Mouse (Mus musculus): Measurements from ENCODE around the gene Cyp2d11. TPM values are rescaled to one million over a fixed set of nuclear protein-coding genes. Genes with fewer than 3 reads are reported as not detected.

Cyp2d11 gene
- polyA plus RNA-seq, 1 experiment, result not detected

- no peak for TF ChIP-seq POLR2A (IDR thresholded peaks at IDR 0.05; ENCODE audit: borderline replicate concordance, control insufficient read depth, low read depth, low read length)
- TF ChIP-seq CTCF (IDR thresholded peaks at IDR 0.05; ENCODE audit: control insufficient read depth, insufficient read depth, low read length), result no peak
Measured at GRCm38 (mm10) chr15:82418616-82419015, 24.8 kb upstream of the Cyp2d11 start.

GRCm38 (mm10) chr15:82416797-82417789, 23.3 kb upstream of the Cyp2d11 start:
- TF ChIP-seq CTCF (IDR thresholded peaks at IDR 0.05; ENCODE audit: control insufficient read depth, insufficient read depth, low read length) (peak; percentile 86), POLR2A (IDR thresholded peaks at IDR 0.05; ENCODE audit: borderline replicate concordance, control insufficient read depth, low read depth, low read length) (no peak)
- WGBS, result 39% methylated on average over 16 of the region's 16 CpGs
- Histone ChIP-seq H3K4me3 (replicated peaks; ENCODE audit: control insufficient read depth, low read depth, low read length) (no peak overlapping the region), H3K4me1 (ENCODE audit: control insufficient read depth, insufficient read depth, low read length) (no peaks in the 10 kb centered on the region), H3K27ac (ENCODE audit: control insufficient read depth, insufficient read depth, low read depth, low read length, poor library complexity) (no peak overlapping the region; the same call in 1 of the 2 replicates)

More at GRCm38 (mm10) chr15:82418616-82419015, 24.8 kb upstream of the Cyp2d11 start:
- Histone ChIP-seq H3K4me1 (ENCODE audit: control insufficient read depth, insufficient read depth, low read length) (no peaks in the 10 kb centered on the region), H3K27ac (ENCODE audit: control insufficient read depth, insufficient read depth, low read depth, low read length, poor library complexity) (no peak overlapping the region), H3K4me3 (replicated peaks; ENCODE audit: control insufficient read depth, low read depth, low read length) (no peak overlapping the region)
- 82% methylated on average over 1 of the region's 1 CpGs for WGBS

GRCm38 (mm10) chr15:82407536-82407935, 13.7 kb upstream of the Cyp2d11 start:
- Histone ChIP-seq H3K4me1 (ENCODE audit: control insufficient read depth, insufficient read depth, low read length) (no peaks in the 10 kb centered on the region; the same call in 1 of the 2 replicates), H3K4me3 (replicated peaks; ENCODE audit: control insufficient read depth, low read depth, low read length) (no peak overlapping the region), H3K27ac (ENCODE audit: control insufficient read depth, insufficient read depth, low read depth, low read length, poor library complexity) (no peak overlapping the region)
- TF ChIP-seq CTCF (IDR thresholded peaks at IDR 0.05; ENCODE audit: control insufficient read depth, insufficient read depth, low read length) (no peak), POLR2A (IDR thresholded peaks at IDR 0.05; ENCODE audit: borderline replicate concordance, control insufficient read depth, low read depth, low read length) (no peak)
- 64% methylated on average over 4 of the region's 4 CpGs for WGBS

GRCm38 (mm10) chr15:82406981-82407380, 13.2 kb upstream of the Cyp2d11 start, which contains the start of gene Cyp2d10:
Gene Cyp2d10, minus strand, starts transcription at chr15:82407195.
- no peak within 1 kb of the TSS for H3K4me3 ChIP-seq (replicated peaks; ENCODE audit: control insufficient read depth, low read depth, low read length)
- no peak within 1 kb of the TSS for H3K27ac ChIP-seq (ENCODE audit: control insufficient read depth, insufficient read depth, low read depth, low read length, poor library complexity)
- no peak for TF ChIP-seq POLR2A (IDR thresholded peaks at IDR 0.05; ENCODE audit: borderline replicate concordance, control insufficient read depth, low read depth, low read length)
- TF ChIP-seq CTCF (IDR thresholded peaks at IDR 0.05; ENCODE audit: control insufficient read depth, insufficient read depth, low read length), result no peak
- H3K4me1 ChIP-seq (ENCODE audit: control insufficient read depth, insufficient read depth, low read length), result no peaks in the 10 kb centered on the region; the same call in 1 of the 2 replicates
- WGBS, result 83% methylated on average over 6 of the region's 6 CpGs

- WGBS, result 76% methylated on average over 3 of the region's 3 CpGs
- TF ChIP-seq POLR2A (IDR thresholded peaks at IDR 0.05; ENCODE audit: borderline replicate concordance, control insufficient read depth, low read depth, low read length) (no peak), CTCF (IDR thresholded peaks at IDR 0.05; ENCODE audit: control insufficient read depth, insufficient read depth, low read length) (no peak)
- H3K4me3 ChIP-seq (replicated peaks; ENCODE audit: control insufficient read depth, low read depth, low read length), result no peak overlapping the region
Measured at GRCm38 (mm10) chr15:82404163-82404562, 10.3 kb upstream of the Cyp2d11 start.

GRCm38 (mm10) chr15:82403606-82404005, 9.8 kb upstream of the Cyp2d11 start:
- Histone ChIP-seq H3K4me1 (ENCODE audit: control insufficient read depth, insufficient read depth, low read length) (no peaks in the 10 kb centered on the region; the same call in 1 of the 2 replicates), H3K27ac (ENCODE audit: control insufficient read depth, insufficient read depth, low read depth, low read length, poor library complexity) (no peak overlapping the region), H3K4me3 (replicated peaks; ENCODE audit: control insufficient read depth, low read depth, low read length) (no peak overlapping the region)
- no peak for TF ChIP-seq CTCF (IDR thresholded peaks at IDR 0.05; ENCODE audit: control insufficient read depth, insufficient read depth, low read length)
- no peak for TF ChIP-seq POLR2A (IDR thresholded peaks at IDR 0.05; ENCODE audit: borderline replicate concordance, control insufficient read depth, low read depth, low read length)
- WGBS, result 84% methylated on average over 9 of the region's 9 CpGs

More at GRCm38 (mm10) chr15:82404163-82404562, 10.3 kb upstream of the Cyp2d11 start:
- Histone ChIP-seq H3K4me1 (ENCODE audit: control insufficient read depth, insufficient read depth, low read length) (no peaks in the 10 kb centered on the region; the same call in 1 of the 2 replicates), H3K27ac (ENCODE audit: control insufficient read depth, insufficient read depth, low read depth, low read length, poor library complexity) (no peak overlapping the region)

- no peaks in the 10 kb centered on the region; the same call in 1 of the 2 replicates for H3K4me1 ChIP-seq (ENCODE audit: control insufficient read depth, insufficient read depth, low read length)
- 76% methylated on average over 6 of the region's 6 CpGs for WGBS
- H3K4me3 ChIP-seq (replicated peaks; ENCODE audit: control insufficient read depth, low read depth, low read length), result no peak overlapping the region
- TF ChIP-seq CTCF (IDR thresholded peaks at IDR 0.05; ENCODE audit: control insufficient read depth, insufficient read depth, low read length) (no peak), POLR2A (IDR thresholded peaks at IDR 0.05; ENCODE audit: borderline replicate concordance, control insufficient read depth, low read depth, low read length) (no peak)
- H3K27ac ChIP-seq (ENCODE audit: control insufficient read depth, insufficient read depth, low read depth, low read length, poor library complexity), result no peak overlapping the region
Measured at GRCm38 (mm10) chr15:82402741-82403140, 8.9 kb upstream of the Cyp2d11 start.

GRCm38 (mm10) chr15:82402106-82402505, 8.3 kb upstream of the Cyp2d11 start:
- H3K4me3 ChIP-seq (replicated peaks; ENCODE audit: control insufficient read depth, low read depth, low read length), result no peak overlapping the region
- no peak overlapping the region for H3K27ac ChIP-seq (ENCODE audit: control insufficient read depth, insufficient read depth, low read depth, low read length, poor library complexity)
- no peak for TF ChIP-seq POLR2A (IDR thresholded peaks at IDR 0.05; ENCODE audit: borderline replicate concordance, control insufficient read depth, low read depth, low read length)
- TF ChIP-seq CTCF (IDR thresholded peaks at IDR 0.05; ENCODE audit: control insufficient read depth, insufficient read depth, low read length), result no peak
- no peaks in the 10 kb centered on the region; the same call in 1 of the 2 replicates for H3K4me1 ChIP-seq (ENCODE audit: control insufficient read depth, insufficient read depth, low read length)

All from bone marrow, adult 2 months (tissue).